22 mouse cellular contexts compared by ENCODE assay signal in genomic region chr12:97161853-97162252, GRCm38 (mm10).
A peak's percentile ranks its signal among the peaks of the same experiment; 100 is the strongest.
DNase-seq lines count a peak whose midpoint lies in the region; ATAC-seq and TF ChIP-seq lines count a peak whose summit lies in the region.
"Had no signal": no experiment of that assay in that cellular context is flagged by ENCODE, and none has a peak within 500 bp of the region (broad histone marks: within the 10 kb centered on the region; RNA-seq: fewer than 3 reads in every experiment).

No protein-coding gene starts in this region.

- no peak overlapping the region for H3K4me3 ChIP-seq in forebrain, embryonic 15.5 days
- no peak overlapping the region for H3K4me3 ChIP-seq in forebrain, postnatal 0 days (ENCODE audit: low read depth, low read length)
- no peak overlapping the region for H3K4me3 ChIP-seq in limb, embryonic 12.5 days (replicated peaks)
- no peak overlapping the region for H3K4me3 ChIP-seq in limb, embryonic 10.5 days
- H3K4me3 ChIP-seq in midbrain, embryonic 13.5 days (replicated peaks): no peak overlapping the region
- H3K4me3 ChIP-seq in midbrain, postnatal 0 days (ENCODE audit: low read depth, low read length): no peak overlapping the region
- H3K4me3 ChIP-seq: embryonic facial prominence, embryonic 12.5 days; embryonic facial prominence, embryonic 15.5 days; gastrocnemius, adult 2 months; intestine, embryonic 15.5 days had no signal

- H3K4me1 ChIP-seq in forebrain, embryonic 15.5 days: no peaks in the 10 kb centered on the region
- no peaks in the 10 kb centered on the region for H3K4me1 ChIP-seq in forebrain, postnatal 0 days (ENCODE audit: insufficient read depth)
- no peaks in the 10 kb centered on the region; the same call in 1 of the 2 replicates for H3K4me1 ChIP-seq in limb, embryonic 12.5 days (replicated peaks)
- H3K4me1 ChIP-seq in limb, embryonic 10.5 days: peaks cover 17% of the 10 kb centered on the region
- H3K4me1 ChIP-seq in midbrain, embryonic 13.5 days (replicated peaks): no peaks in the 10 kb centered on the region
- H3K4me1 ChIP-seq in midbrain, postnatal 0 days (ENCODE audit: insufficient read depth, low read length): no peaks in the 10 kb centered on the region
- H3K4me1 ChIP-seq: embryonic facial prominence, embryonic 12.5 days; embryonic facial prominence, embryonic 15.5 days; intestine, embryonic 15.5 days had no signal

- no peak for TF ChIP-seq CTCF in forebrain, postnatal 0 days (IDR thresholded peaks at IDR 0.05; ENCODE audit: low read depth)
- no peak for TF ChIP-seq CTCF in midbrain, postnatal 0 days (IDR thresholded peaks at IDR 0.05)

- H3K27ac ChIP-seq in forebrain, embryonic 15.5 days (replicated peaks): no peak overlapping the region
- no peak overlapping the region for H3K27ac ChIP-seq in forebrain, postnatal 0 days (ENCODE audit: low read depth, low read length)
- H3K27ac ChIP-seq in limb, embryonic 12.5 days: no peak overlapping the region
- no peak overlapping the region for H3K27ac ChIP-seq in limb, embryonic 10.5 days
- H3K27ac ChIP-seq in midbrain, embryonic 13.5 days: no peak overlapping the region
- H3K27ac ChIP-seq in midbrain, postnatal 0 days (ENCODE audit: low read depth, low read length): no peak overlapping the region
- H3K27ac ChIP-seq: embryonic facial prominence, embryonic 12.5 days; embryonic facial prominence, embryonic 15.5 days; gastrocnemius, adult 2 months; intestine, embryonic 15.5 days had no signal

- H3K36me3 ChIP-seq in forebrain, embryonic 15.5 days: no peaks in the 10 kb centered on the region
- H3K36me3 ChIP-seq in forebrain, postnatal 0 days (ENCODE audit: insufficient read depth): no peaks in the 10 kb centered on the region
- no peaks in the 10 kb centered on the region for H3K36me3 ChIP-seq in limb, embryonic 12.5 days
- no peaks in the 10 kb centered on the region for H3K36me3 ChIP-seq in limb, embryonic 10.5 days
- H3K36me3 ChIP-seq in midbrain, embryonic 13.5 days: no peaks in the 10 kb centered on the region
- no peaks in the 10 kb centered on the region for H3K36me3 ChIP-seq in midbrain, postnatal 0 days (ENCODE audit: insufficient read depth, low read length)
- H3K36me3 ChIP-seq: embryonic facial prominence, embryonic 12.5 days; embryonic facial prominence, embryonic 15.5 days; intestine, embryonic 15.5 days had no signal

- no peak overlapping the region for H3K9ac ChIP-seq in forebrain, embryonic 15.5 days (replicated peaks)
- H3K9ac ChIP-seq in forebrain, postnatal 0 days: no peak overlapping the region
- no peak overlapping the region for H3K9ac ChIP-seq in limb, embryonic 12.5 days (replicated peaks)
- no peak overlapping the region for H3K9ac ChIP-seq in midbrain, embryonic 13.5 days (replicated peaks)
- H3K9ac ChIP-seq in midbrain, postnatal 0 days (replicated peaks; ENCODE audit: low read length, poor library complexity, severe bottlenecking): no peak overlapping the region
- H3K9ac ChIP-seq: embryonic facial prominence, embryonic 12.5 days; embryonic facial prominence, embryonic 15.5 days; intestine, embryonic 15.5 days had no signal

- DNase-seq in forebrain, postnatal 0 days: no peak
- no peak for DNase-seq in limb, embryonic 10.5 days (ENCODE audit: low spot score)
- DNase-seq in midbrain, postnatal 0 days (ENCODE audit: low spot score): no peak
- no peak for DNase-seq in spleen, postnatal 4 days (ENCODE audit: low spot score in 2 of 2)
- DNase-seq: adrenal gland, adult 2 months; adrenal gland, postnatal 14 days; cerebellum, adult 11 months; cerebellum, adult 2 months; cerebellum, adult 9-11 months; cerebellum, postnatal 25 days; gastrocnemius, adult 2 months; gastrocnemius, postnatal 14 days had no signal

- H3K9me3 ChIP-seq in forebrain, embryonic 15.5 days: no peaks in the 10 kb centered on the region
- H3K9me3 ChIP-seq in forebrain, postnatal 0 days (ENCODE audit: low read length): no peaks in the 10 kb centered on the region
- H3K9me3 ChIP-seq in limb, embryonic 12.5 days: no peaks in the 10 kb centered on the region
- no peaks in the 10 kb centered on the region for H3K9me3 ChIP-seq in limb, embryonic 10.5 days (replicated peaks)
- H3K9me3 ChIP-seq in midbrain, embryonic 13.5 days: no peaks in the 10 kb centered on the region
- H3K9me3 ChIP-seq in midbrain, postnatal 0 days (ENCODE audit: low read length): no peaks in the 10 kb centered on the region
- H3K9me3 ChIP-seq: embryonic facial prominence, embryonic 12.5 days; embryonic facial prominence, embryonic 15.5 days; intestine, embryonic 15.5 days had no signal

- H3K27me3 ChIP-seq in forebrain, embryonic 15.5 days: no peaks in the 10 kb centered on the region
- no peaks in the 10 kb centered on the region for H3K27me3 ChIP-seq in forebrain, postnatal 0 days (ENCODE audit: insufficient read depth, low read length)
- no peaks in the 10 kb centered on the region for H3K27me3 ChIP-seq in limb, embryonic 12.5 days
- H3K27me3 ChIP-seq in limb, embryonic 10.5 days (ENCODE audit: low read depth, poor library complexity, severe bottlenecking): no peaks in the 10 kb centered on the region
- H3K27me3 ChIP-seq in midbrain, embryonic 13.5 days: no peaks in the 10 kb centered on the region
- H3K27me3 ChIP-seq in midbrain, postnatal 0 days (ENCODE audit: insufficient read depth, low read length): no peaks in the 10 kb centered on the region
- H3K27me3 ChIP-seq: embryonic facial prominence, embryonic 12.5 days; embryonic facial prominence, embryonic 15.5 days; intestine, embryonic 15.5 days had no signal

- no peak overlapping the region for H3K4me2 ChIP-seq in forebrain, embryonic 15.5 days (replicated peaks)
- no peak overlapping the region for H3K4me2 ChIP-seq in forebrain, postnatal 0 days (ENCODE audit: low read depth)
- H3K4me2 ChIP-seq in limb, embryonic 12.5 days: no peak overlapping the region
- no peak overlapping the region for H3K4me2 ChIP-seq in midbrain, embryonic 13.5 days (replicated peaks)
- no peak overlapping the region for H3K4me2 ChIP-seq in midbrain, postnatal 0 days (ENCODE audit: low read depth, low read length, poor library complexity, severe bottlenecking)
- H3K4me2 ChIP-seq: embryonic facial prominence, embryonic 12.5 days; embryonic facial prominence, embryonic 15.5 days; heart, embryonic 11.5 days; intestine, embryonic 15.5 days had no signal

- ATAC-seq in forebrain, embryonic 15.5 days (replicated peaks): peak; percentile 43; the same call in 1 of the 2 replicates
- no peak for ATAC-seq in forebrain, postnatal 0 days
- ATAC-seq in limb, embryonic 12.5 days (ENCODE audit: insufficient number of reproducible peaks, insufficient read depth, low FRiP score, low TSS enrichment, low read depth): peak; percentile 59; the same call in 1 of the 2 replicates
- 0 out of 2 replicates have a peak, but pooled peaks have one; percentile 11 for ATAC-seq in midbrain, embryonic 13.5 days
- no peak for ATAC-seq in midbrain, postnatal 0 days (ENCODE audit: low FRiP score)
- ATAC-seq: CD4-positive, CD25-positive, alpha-beta regulatory T cell, adult 4 months; forebrain, embryonic 16.5 days; hindbrain, embryonic 16.5 days; intestine, embryonic 15.5 days had no signal

Comparison
In these comparisons a context has a peak if more than half of its experiments do, and no peak if none do; other contexts are left out.
1. ATAC-seq: peak in forebrain, embryonic 15.5 days (single experiment), limb, embryonic 12.5 days (single experiment) and midbrain, embryonic 13.5 days (single experiment); none in forebrain, postnatal 0 days (single experiment) and midbrain, postnatal 0 days (single experiment).